Mouse (Mus musculus) MEL (cell line): ENCODE data around the gene Rnf144b. TPM values are rescaled to one million over a fixed set of nuclear protein-coding genes. Genes with fewer than 3 reads are reported as not detected.

ENCODE experiments used
- DNase-seq: peaks from one replicate; pipeline ENCODE4 v3.0.0; 2011; ENCODE audit warnings: low read depth, low spot score
- H3K27ac ChIP-seq: 2 replicates; pipeline ENCODE4 v1.5.1; 2012; ENCODE audit warnings: low read depth, mild to moderate bottlenecking, control low read depth, low read length, moderate library complexity; ENCODE audit not compliant: control insufficient read depth
- H3K27me3 ChIP-seq, 2 experiments: fragments of 150-350 bp in 1 of 2; sonication (generic) in 1 of 2; 2 replicates each; pipeline ENCODE4 v1.6.1; 2012; ENCODE audit warnings: low read length in 2 of 2, mild to moderate bottlenecking in 2 of 2, improper control_type of control experiment in 1 of 2, moderate library complexity in 1 of 2; ENCODE audit not compliant: insufficient read depth in 2 of 2, control insufficient read depth in 1 of 2
- H3K36me3 ChIP-seq, 2 experiments: 2 replicates each; pipeline ENCODE4 v1.6.1; 2012 to 2014; ENCODE audit warnings: low read length in 2 of 2, improper control_type of control experiment in 1 of 2, inconsistent platforms in 1 of 2, mild to moderate bottlenecking in 1 of 2; ENCODE audit not compliant: insufficient read depth in 2 of 2, control insufficient read depth in 1 of 2
- H3K4me1 ChIP-seq, 2 experiments: fragments of 150-350 bp in 1 of 2; sonication (generic) in 1 of 2; 2 replicates each; pipeline ENCODE4 v1.6.1; 2012; ENCODE audit warnings: low read length in 2 of 2, improper control_type of control experiment in 1 of 2, mild to moderate bottlenecking in 1 of 2; ENCODE audit not compliant: insufficient read depth in 2 of 2, control insufficient read depth in 1 of 2
- H3K4me3 ChIP-seq, 2 experiments: fragments of 150-350 bp in 1 of 2; sonication (generic) in 1 of 2; 2 replicates each; pipeline ENCODE4 v1.5.1; 2012; ENCODE audit warnings: low read depth in 2 of 2, low read length in 2 of 2, mild to moderate bottlenecking in 2 of 2, moderate library complexity in 2 of 2, control low read depth in 1 of 2, improper control_type of control experiment in 1 of 2; ENCODE audit not compliant: control insufficient read depth in 1 of 2, insufficient read depth in 1 of 2
- H3K79me2 ChIP-seq: 2 replicates; pipeline ENCODE4 v1.6.1; 2012; ENCODE audit warnings: mild to moderate bottlenecking, low read length, moderate library complexity; ENCODE audit not compliant: control insufficient read depth, poor library complexity, insufficient read depth
- H3K9ac ChIP-seq: 2 replicates; pipeline ENCODE4 v1.6.1; 2012; ENCODE audit warnings: low read depth, mild to moderate bottlenecking, control low read depth, low read length, moderate library complexity; ENCODE audit not compliant: control insufficient read depth, poor library complexity, severe bottlenecking
- H3K9me3 ChIP-seq: fragments of 150-350 bp; sonication (generic); replicated peaks from 2 replicates; pipeline ENCODE4 v1.6.1; 2012; ENCODE audit warnings: mild to moderate bottlenecking, low read length, improper control_type of control experiment, moderate library complexity; ENCODE audit not compliant: insufficient read depth
- CHD1 ChIP-seq: IDR thresholded peaks from 2 replicates; pipeline ENCODE4 v1.6.1; 2012; ENCODE audit warnings: low read depth, mild to moderate bottlenecking, inconsistent platforms, low read length, improper control_type of control experiment
- CTCF ChIP-seq, 3 experiments: IDR thresholded peaks in 2 of 3; conservative IDR thresholded peaks in 1 of 3; 2 replicates each; pipeline ENCODE4 v1.5.1; 2011 to 2012; ENCODE audit warnings: low read length in 3 of 3, low read depth in 2 of 3, mild to moderate bottlenecking in 2 of 3, improper control_type of control experiment in 1 of 3, inconsistent platforms in 1 of 3, mixed read lengths in 1 of 3, moderate library complexity in 1 of 3; ENCODE audit not compliant: control insufficient read depth in 1 of 3, insufficient read depth in 1 of 3, poor library complexity in 1 of 3, severe bottlenecking in 1 of 3
- E2F4 ChIP-seq: IDR thresholded peaks from 2 replicates; pipeline ENCODE4 v1.6.1; 2011; ENCODE audit warnings: low read depth, low read length, improper control_type of control experiment, borderline replicate concordance
- EP300 ChIP-seq, 2 experiments: IDR thresholded peaks; 2 replicates each; pipeline ENCODE4 v1.6.1; 2011; ENCODE audit warnings: improper control_type of control experiment in 2 of 2, low read length in 2 of 2, low read depth in 1 of 2, mild to moderate bottlenecking in 1 of 2
- HCFC1 ChIP-seq: IDR thresholded peaks from 2 replicates; pipeline ENCODE4 v1.6.1; 2012; ENCODE audit warnings: low read depth, mild to moderate bottlenecking, inconsistent platforms, low read length, improper control_type of control experiment, moderate library complexity
- JUND ChIP-seq: IDR thresholded peaks from 2 replicates; pipeline ENCODE4 v1.6.1; 2011; ENCODE audit warnings: low read depth, mild to moderate bottlenecking, improper control_type of control experiment, low read length
- MAFK ChIP-seq: IDR thresholded peaks from 2 replicates; pipeline ENCODE4 v1.6.1; 2011; ENCODE audit warnings: low read depth, mild to moderate bottlenecking, low read length, improper control_type of control experiment, borderline replicate concordance
- MAZ ChIP-seq: IDR thresholded peaks from 2 replicates; pipeline ENCODE4 v1.6.1; 2012; ENCODE audit warnings: low read depth, mild to moderate bottlenecking, inconsistent platforms, low read length, improper control_type of control experiment
- MXI1 ChIP-seq: IDR thresholded peaks from 2 replicates; pipeline ENCODE4 v1.6.1; 2011; ENCODE audit warnings: mild to moderate bottlenecking, low read depth, low read length, improper control_type of control experiment
- MYB ChIP-seq: IDR thresholded peaks from 2 replicates; pipeline ENCODE4 v1.6.1; 2011; ENCODE audit warnings: mild to moderate bottlenecking, low read depth, low read length, improper control_type of control experiment
- NELFE ChIP-seq: IDR thresholded peaks from 2 replicates; pipeline ENCODE4 v1.6.1; 2011; ENCODE audit warnings: low read depth, low read length, improper control_type of control experiment
- NRF1 ChIP-seq: IDR thresholded peaks from 2 replicates; pipeline ENCODE4 v1.6.1; 2014; ENCODE audit warnings: low read depth, mild to moderate bottlenecking, inconsistent platforms, low read length, improper control_type of control experiment, moderate library complexity; ENCODE audit not compliant: poor library complexity, insufficient read depth, severe bottlenecking
- POLR2A ChIP-seq, 2 experiments: IDR thresholded peaks; 2 replicates each; pipeline ENCODE4 v1.6.1; 2011 to 2012; ENCODE audit warnings: low read length in 2 of 2, mild to moderate bottlenecking in 2 of 2, control low read depth in 1 of 2, improper control_type of control experiment in 1 of 2, low read depth in 1 of 2, moderate library complexity in 1 of 2; ENCODE audit not compliant: control insufficient read depth in 1 of 2, insufficient read depth in 1 of 2, poor library complexity in 1 of 2
- POLR2AphosphoS5 ChIP-seq: IDR thresholded peaks from 2 replicates; pipeline ENCODE4 v1.6.1; 2012; ENCODE audit warnings: low read depth, borderline replicate concordance, mild to moderate bottlenecking, inconsistent platforms, low read length, moderate library complexity, mixed read lengths
- RCOR1 ChIP-seq: IDR thresholded peaks from 2 replicates; pipeline ENCODE4 v1.6.1; 2012; ENCODE audit warnings: low read depth, mild to moderate bottlenecking, inconsistent platforms, low read length, improper control_type of control experiment
- SMC3 ChIP-seq: IDR thresholded peaks from 2 replicates; pipeline ENCODE4 v1.6.1; 2011; ENCODE audit warnings: low read depth, low read length, improper control_type of control experiment
- TAL1 ChIP-seq: IDR thresholded peaks from 2 replicates; pipeline ENCODE4 v1.6.1; 2012; ENCODE audit warnings: mild to moderate bottlenecking, inconsistent platforms, low read length, moderate library complexity, mixed read lengths
- TBP ChIP-seq: IDR thresholded peaks from 2 replicates; pipeline ENCODE4 v1.8.0; 2011; ENCODE audit warnings: low read depth, low read length, improper control_type of control experiment
- TCF12 ChIP-seq: IDR thresholded peaks from 2 replicates; pipeline ENCODE4 v1.6.1; 2014; ENCODE audit warnings: low read depth, mild to moderate bottlenecking, inconsistent platforms, low read length, improper control_type of control experiment, moderate library complexity
- UBTF ChIP-seq: IDR thresholded peaks from 2 replicates; pipeline ENCODE4 v1.6.1; 2012; ENCODE audit warnings: low read depth, mild to moderate bottlenecking, inconsistent platforms, low read length, improper control_type of control experiment, moderate library complexity, borderline replicate concordance; ENCODE audit not compliant: insufficient read depth
- ZKSCAN1 ChIP-seq: IDR thresholded peaks from 2 replicates; pipeline ENCODE4 v1.6.1; 2012; ENCODE audit warnings: low read depth, mild to moderate bottlenecking, inconsistent platforms, low read length, improper control_type of control experiment, moderate library complexity
- polyA plus RNA-seq, 2 experiments: library from polyadenylated mRNA; stranded (reverse) in 1 of 2; unstranded in 1 of 2; fragments of >175 nt in 1 of 2; fragments of >200 nt in 1 of 2; gene quantifications; 2 replicates each; pipeline versions ENCODE4 v1.2.1 to v1.2.4; 2012; ENCODE audit warnings: low replicate concordance in 2 of 2, low read depth in 1 of 2; ENCODE audit not compliant: insufficient read length in 2 of 2, insufficient read depth in 1 of 2, missing spikeins in 1 of 2
- total RNA-seq: library from RNA; depleted of rRNA; stranded (reverse); fragments of 300-350 nt; gene quantifications from 2 replicates; pipeline ENCODE4 v1.2.3, GENCODE M21; 2012

Rnf144b gene
- total and polyA plus RNA-seq, 3 experiments = not detected

- Histone ChIP-seq H3K27ac (no peak overlapping the region), H3K27me3 (no peaks in the 10 kb centered on the region; a peak in 1 of 4 replicates), H3K79me2 (no peaks in the 10 kb centered on the region)
- no peak for TF ChIP-seq MAFK
- TF ChIP-seq POLR2AphosphoS5 = no peak
- TF ChIP-seq, all 39 proteins: peak for 0
- no peak overlapping the region for H3K4me3 ChIP-seq
- no peaks in the 10 kb centered on the region for H3K4me1 ChIP-seq
- H3K9me3 ChIP-seq = no peaks in the 10 kb centered on the region
- DNase-seq = no peak
- no peak overlapping the region for H3K9ac ChIP-seq
- no peaks in the 10 kb centered on the region for H3K36me3 ChIP-seq
Observed at GRCm38 (mm10) chr13:47187836-47188235, 65.4 kb downstream of the Rnf144b start.

- H3K27ac ChIP-seq = no peak overlapping the region
- no peaks in the 10 kb centered on the region for H3K9me3 ChIP-seq
- DNase-seq = no peak
Observed at GRCm38 (mm10) chr13:47189971-47190370, 67.5 kb downstream of the Rnf144b start.

GRCm38 (mm10) chr13:47192200-47192599, 69.7 kb downstream of the Rnf144b start:
- Histone ChIP-seq H3K4me3 (no peak overlapping the region), H3K27ac (no peak overlapping the region), H3K79me2 (no peaks in the 10 kb centered on the region), H3K27me3 (no peaks in the 10 kb centered on the region; a peak in 1 of 4 replicates), H3K9ac (no peak overlapping the region), H3K36me3 (no peaks in the 10 kb centered on the region), H3K9me3 (no peaks in the 10 kb centered on the region), H3K4me1 (no peaks in the 10 kb centered on the region)
- no peak for TF ChIP-seq HCFC1
- no peak for TF ChIP-seq EP300 (IDR thresholded peaks at IDR 0.05; ENCODE audit: low read depth in 1 of 2, low read length in 2 of 2)
- TF ChIP-seq UBTF = no peak
- no peak for TF ChIP-seq E2F4
- no peak for TF ChIP-seq MAZ
- TF ChIP-seq NELFE = no peak
- DNase-seq = no peak

More at GRCm38 (mm10) chr13:47189971-47190370, 67.5 kb downstream of the Rnf144b start:
- Histone ChIP-seq H3K27me3 (no peaks in the 10 kb centered on the region; a peak in 1 of 4 replicates), H3K4me1 (no peaks in the 10 kb centered on the region), H3K4me3 (no peak overlapping the region), H3K79me2 (no peaks in the 10 kb centered on the region), H3K9ac (no peak overlapping the region), H3K36me3 (no peaks in the 10 kb centered on the region)
- no peak for TF ChIP-seq CHD1
- TF ChIP-seq TAL1 = no peak
- no peak for TF ChIP-seq RCOR1
- no peak for TF ChIP-seq NRF1
- no peak for TF ChIP-seq POLR2A (IDR thresholded peaks at IDR 0.05; ENCODE audit: control insufficient read depth in 1 of 2, insufficient read depth in 1 of 2, low read depth in 1 of 2, low read length in 2 of 2, poor library complexity in 1 of 2)
- no peak for TF ChIP-seq MXI1
- no peak for TF ChIP-seq JUND
- TF ChIP-seq CTCF (IDR thresholded peaks at IDR 0.05 in 2 of 3, conservative IDR thresholded peaks at IDR 0.05 in 1 of 3; ENCODE audit: control insufficient read depth in 1 of 3, insufficient read depth in 1 of 3, low read depth in 2 of 3, low read length in 3 of 3, poor library complexity in 1 of 3, severe bottlenecking in 1 of 3) = no peak
- no peak for TF ChIP-seq E2F4
- TF ChIP-seq ZKSCAN1 = no peak
- TF ChIP-seq TBP = no peak
- no peak for TF ChIP-seq TCF12
- TF ChIP-seq MYB = no peak
- TF ChIP-seq HCFC1 = no peak
- no peak for TF ChIP-seq SMC3
- TF ChIP-seq MAZ = no peak
